Mouse (Mus musculus) ES-E14 (cell line): ENCODE data around the gene Psmb7. TPM values are rescaled to one million over a fixed set of nuclear protein-coding genes. Genes with fewer than 3 reads are reported as not detected.

ENCODE experiments used
- DNase-seq: peaks from one replicate; pipeline ENCODE4 v3.0.0-alpha.2; 2013; ENCODE audit warnings: low read depth, low spot score
- H3K27ac ChIP-seq: 2 replicates; pipeline ENCODE4 v1.5.1; 2012; ENCODE audit warnings: low read depth, mild to moderate bottlenecking, low read length, moderate library complexity, mixed read lengths; ENCODE audit not compliant: poor library complexity, insufficient read depth, severe bottlenecking
- H3K36me3 ChIP-seq: 2 replicates; pipeline ENCODE4 v1.6.1; 2012; ENCODE audit warnings: mild to moderate bottlenecking, low read length, moderate library complexity, mixed read lengths; ENCODE audit not compliant: control insufficient read depth, poor library complexity, insufficient read depth, severe bottlenecking
- H3K4me1 ChIP-seq, 2 experiments: fragments of 150-350 bp in 1 of 2; sonication (generic) in 1 of 2; 2 replicates each; pipeline ENCODE4 v1.6.1; 2012; ENCODE audit warnings: low read length in 2 of 2, mild to moderate bottlenecking in 1 of 2, mixed read lengths in 1 of 2; ENCODE audit not compliant: control insufficient read depth in 2 of 2, insufficient read depth in 2 of 2, poor library complexity in 1 of 2
- H3K4me3 ChIP-seq, 2 experiments: fragments of 150-350 bp in 1 of 2; sonication (generic) in 1 of 2; 2 replicates each; pipeline ENCODE4 v1.5.1; 2012; ENCODE audit warnings: low read length in 2 of 2, low read depth in 1 of 2, mild to moderate bottlenecking in 1 of 2, mixed read lengths in 1 of 2; ENCODE audit not compliant: insufficient read depth in 1 of 2, poor library complexity in 1 of 2, severe bottlenecking in 1 of 2
- H3K9ac ChIP-seq: 2 replicates; pipeline ENCODE4 v1.6.1; 2012; ENCODE audit warnings: low read depth, mild to moderate bottlenecking, low read length, mixed read lengths; ENCODE audit not compliant: poor library complexity, insufficient read depth, severe bottlenecking
- H3K9me3 ChIP-seq: fragments of 150-350 bp; sonication (generic); 2 replicates; pipeline ENCODE4 v1.6.1; 2012; ENCODE audit warnings: low read depth, mild to moderate bottlenecking, low read length; ENCODE audit not compliant: control insufficient read depth, insufficient read depth
- CHD2 ChIP-seq: IDR thresholded peaks from 2 replicates; pipeline ENCODE4 v1.6.1; 2014; ENCODE audit warnings: mild to moderate bottlenecking, low read depth, low read length, inconsistent platforms
- HCFC1 ChIP-seq: IDR thresholded peaks from 2 replicates; pipeline ENCODE4 v1.6.1; 2012; ENCODE audit warnings: low read length, inconsistent platforms, borderline replicate concordance; ENCODE audit not compliant: insufficient read depth
- MAFK ChIP-seq: IDR thresholded peaks from 2 replicates; pipeline ENCODE4 v1.6.1; 2014; ENCODE audit warnings: mild to moderate bottlenecking, low read depth, low read length, inconsistent platforms; ENCODE audit not compliant: insufficient read depth
- ZC3H11A ChIP-seq: IDR thresholded peaks from 2 replicates; pipeline ENCODE4 v1.6.1; 2012; ENCODE audit warnings: low read depth, mild to moderate bottlenecking, inconsistent platforms, low read length, borderline replicate concordance
- ZNF384 ChIP-seq: IDR thresholded peaks from 2 replicates; pipeline ENCODE4 v1.6.1; 2012; ENCODE audit warnings: low read depth, low read length, inconsistent platforms
- in situ Hi-C, 2 experiments: fragments of 600-800 bp; cut with MboI; formaldehyde crosslinking; loops; one replicate each; pipeline ENCODE4 v1.15.1; 2025; ENCODE audit warnings: low sequenced_read_pairs in 2 of 2, inconsistent platforms in 1 of 2; ENCODE audit not compliant: unreplicated experiment in 2 of 2
- total RNA-seq: library from RNA; depleted of rRNA; stranded (reverse); fragments of 300-350 nt; gene quantifications from 2 replicates; pipeline ENCODE4 v1.2.3, GENCODE M21; 2012

Psmb7 gene
- total RNA-seq, 1 experiment: 382 TPM

DNA sequence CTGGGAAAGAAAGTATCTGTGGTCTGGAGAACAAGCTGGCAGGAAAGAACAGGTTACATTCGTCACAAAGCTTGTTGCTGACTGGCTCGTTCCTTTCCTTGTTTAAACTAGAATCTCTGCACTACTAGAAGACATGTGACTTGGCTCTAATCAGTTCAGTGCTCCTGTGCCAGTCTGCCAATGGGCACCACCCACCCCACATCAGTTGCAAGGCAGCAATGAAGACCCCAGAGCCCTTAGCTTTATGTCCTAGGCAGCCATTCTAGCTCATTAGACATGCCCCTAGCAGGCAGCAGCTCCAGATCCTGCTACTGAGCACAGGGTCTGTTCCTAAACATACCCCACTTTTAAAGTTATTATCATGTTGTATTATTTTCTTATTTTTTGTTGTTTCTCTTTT is 59.9 kb downstream of the Psmb7 start:
- Histone ChIP-seq H3K4me3 (no peak overlapping the region), H3K36me3 (peaks cover 26% of the 10 kb centered on the region), H3K9ac (no peak overlapping the region), H3K27ac (no peak overlapping the region), H3K4me1 (peaks cover 7 to 23% of the 10 kb centered on the region in 2 experiments; a peak in 3 of 4 replicates), H3K9me3 (no peaks in the 10 kb centered on the region)
- TF ChIP-seq HCFC1 (no peak), MAFK (no peak), ZNF384 (no peak)
- in situ Hi-C loops: no loop called here
- no peak for DNase-seq

DNA sequence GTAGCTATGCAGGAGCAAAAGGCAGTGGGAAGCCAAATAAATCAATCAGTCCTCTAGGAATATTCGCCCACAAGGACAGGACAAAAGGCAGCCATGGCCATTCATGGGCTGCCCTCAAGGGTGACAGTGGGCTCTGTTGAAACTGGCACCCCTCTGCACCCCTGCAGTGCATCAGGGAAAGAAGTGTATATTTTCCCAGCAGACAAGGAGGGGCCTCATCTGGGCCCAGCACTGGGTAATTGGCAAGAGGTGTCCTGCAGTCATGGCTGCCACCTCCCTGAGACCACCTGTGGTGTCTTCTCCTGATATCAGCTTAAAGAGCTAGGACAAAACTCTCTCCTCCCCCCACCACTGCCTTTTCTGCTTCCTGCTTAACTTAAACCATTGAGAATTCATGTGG is 64.4 kb downstream of the Psmb7 start:
- Histone ChIP-seq H3K9me3 (no peaks in the 10 kb centered on the region), H3K4me3 (no peak overlapping the region), H3K27ac (no peak overlapping the region), H3K4me1 (peaks cover 0 to 12% of the 10 kb centered on the region in 2 experiments; a peak in 1 of 4 replicates), H3K9ac (no peak overlapping the region), H3K36me3 (peaks cover 14% of the 10 kb centered on the region)
- TF ChIP-seq ZC3H11A: no peak
- no peak for TF ChIP-seq MAFK
- TF ChIP-seq HCFC1: no peak
- no peak for TF ChIP-seq ZNF384
- TF ChIP-seq CHD2: no peak
- DNase-seq: no peak
- in situ Hi-C loops: no loop called here

DNA sequence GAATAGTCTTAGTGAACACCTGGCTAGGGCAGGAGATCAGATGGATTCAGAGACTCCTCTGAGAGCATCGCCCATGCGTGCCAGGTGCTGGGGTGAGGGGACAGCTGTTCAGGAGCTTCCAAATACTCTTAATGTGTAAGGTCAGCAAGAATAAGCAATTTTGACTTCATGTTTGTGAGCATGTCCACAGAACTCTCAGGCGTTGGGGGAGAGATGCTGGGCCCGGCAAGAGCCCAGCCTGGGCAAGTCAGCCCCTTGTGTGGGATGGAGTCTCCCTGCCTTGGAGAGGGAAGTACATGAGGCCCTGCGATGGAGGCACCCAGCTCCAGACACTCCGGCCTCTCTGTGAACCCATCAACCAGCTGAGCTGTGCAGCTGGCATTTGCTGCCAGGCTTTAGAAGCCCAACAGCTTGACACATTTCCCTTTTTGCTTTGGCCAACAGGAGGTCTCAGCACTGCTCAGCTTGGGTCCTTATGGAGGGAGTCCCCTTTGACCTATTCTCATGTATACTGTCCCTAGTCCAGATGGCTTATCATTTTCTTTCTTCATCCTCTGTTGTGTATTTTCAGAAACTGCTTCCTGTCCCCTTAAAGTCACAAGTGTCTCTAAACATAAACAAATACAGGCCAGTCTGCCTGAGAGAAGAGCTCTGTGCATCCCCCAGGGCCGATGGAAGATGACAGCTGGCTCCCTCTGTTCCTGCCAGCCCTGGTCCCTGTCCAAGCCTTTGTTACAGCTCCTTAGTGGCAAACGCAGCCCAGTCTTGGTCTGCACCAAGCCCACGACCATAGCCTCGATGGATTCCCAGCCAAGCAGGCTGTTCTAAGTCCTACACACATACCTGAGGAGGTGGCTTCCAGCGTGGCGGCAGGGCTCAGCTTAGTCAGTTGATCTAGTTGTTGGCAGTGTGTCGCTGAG is 65.0 kb downstream of the Psmb7 start:
- TF ChIP-seq CHD2 (no peak), HCFC1 (no peak), MAFK (no peak), ZNF384 (no peak), ZC3H11A (no peak)
- peaks cover 0 to 7% of the 10 kb centered on the region in 2 experiments; a peak in 1 of 4 replicates for H3K4me1 ChIP-seq
- H3K9ac ChIP-seq: no peak overlapping the region
- H3K4me3 ChIP-seq: no peak overlapping the region
- peaks cover 9% of the 10 kb centered on the region; the same call in 1 of the 2 replicates for H3K36me3 ChIP-seq
- H3K9me3 ChIP-seq: no peaks in the 10 kb centered on the region
- H3K27ac ChIP-seq: no peak overlapping the region
- no peak for DNase-seq
- in situ Hi-C loops: no loop called here

DNA sequence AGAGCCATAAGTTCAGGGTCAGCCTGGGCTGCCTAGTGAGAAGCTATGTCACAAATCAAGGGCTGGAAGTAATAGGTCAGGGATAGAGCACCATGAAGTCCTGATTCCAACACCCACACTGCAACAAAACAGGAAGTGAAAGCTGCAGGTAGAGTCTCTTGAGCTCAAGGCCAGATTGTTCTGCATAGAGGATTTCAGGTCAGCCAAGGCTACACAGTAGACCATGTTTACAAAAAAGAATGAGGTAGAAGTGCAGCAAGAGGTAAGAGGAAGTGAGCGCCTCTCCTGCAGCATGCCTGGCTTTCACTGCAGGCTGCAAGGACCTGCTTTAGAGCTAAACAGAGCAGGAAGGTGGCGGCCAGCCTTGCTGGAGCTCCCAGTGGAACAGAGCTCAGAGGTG is 69.2 kb downstream of the Psmb7 start:
- in situ Hi-C loops: no loop called here
- Histone ChIP-seq H3K9ac (no peak overlapping the region), H3K9me3 (no peaks in the 10 kb centered on the region), H3K36me3 (peaks cover 16% of the 10 kb centered on the region; the same call in 1 of the 2 replicates), H3K4me1 (peaks cover 0 to 4% of the 10 kb centered on the region in 2 experiments; a peak in 1 of 4 replicates), H3K27ac (no peak overlapping the region), H3K4me3 (no peak overlapping the region)
- no peak for TF ChIP-seq MAFK
- no peak for TF ChIP-seq CHD2
- no peak for TF ChIP-seq HCFC1
- no peak for TF ChIP-seq ZNF384
- TF ChIP-seq ZC3H11A: no peak
- DNase-seq: no peak
